1 mouse cellular context compared by ENCODE assay signal in genomic region chr10:63043154-63043553, GRCm38 (mm10).
TF ChIP-seq lines count a peak whose summit lies in the region.

No protein-coding gene starts in this region.

TF ChIP-seq in CH12.LX, 34 proteins besides CTCF, POLR2A, EP300 and RAD21:
- TF ChIP-seq SMC3 (IDR thresholded peaks at IDR 0.05; ENCODE audit: low read depth, low read length) (peak; percentile 60), NRF1 (IDR thresholded peaks at IDR 0.05; ENCODE audit: low read depth, low read length) (no peak), CHD2 (IDR thresholded peaks at IDR 0.05; ENCODE audit: low read length) (no peak), USF1 (IDR thresholded peaks at IDR 0.05; ENCODE audit: low read depth, low read length) (no peak), MXI1 (IDR thresholded peaks at IDR 0.05; ENCODE audit: low read depth, low read length) (no peak)
